Mouse (Mus musculus) spleen, adult 2 months (tissue): Measurements from ENCODE around the gene Anxa5. TPM values are rescaled to one million over a fixed set of nuclear protein-coding genes. Genes with fewer than 3 reads are reported as not detected.

Experiments
- DNase-seq, 2 experiments: peaks; one replicate each; pipeline versions ENCODE4 v3.0.0 to v3.0.0-alpha.2; 2012 to 2021; ENCODE audit warnings: low spot score in 2 of 2, low read depth in 1 of 2
- H3K27ac ChIP-seq: fragments of 200-500 bp; 2 replicates; pipeline ENCODE4 v1.5.1; 2012; ENCODE audit warnings: low read length, inconsistent platforms; ENCODE audit not compliant: insufficient read depth
- H3K27me3 ChIP-seq: fragments of 200-500 bp; 2 replicates; pipeline ENCODE4 v1.6.1; 2012; ENCODE audit warnings: mild to moderate bottlenecking, moderate library complexity, low read length, inconsistent platforms; ENCODE audit not compliant: control insufficient read depth, insufficient read depth
- H3K36me3 ChIP-seq: fragments of 200-500 bp; 2 replicates; pipeline ENCODE4 v1.6.1; 2012; ENCODE audit warnings: mild to moderate bottlenecking, low read length, inconsistent platforms; ENCODE audit not compliant: control insufficient read depth, insufficient read depth
- H3K4me1 ChIP-seq: fragments of 200-500 bp; 2 replicates; pipeline ENCODE4 v1.6.1; 2011; ENCODE audit warnings: inconsistent platforms; ENCODE audit not compliant: control insufficient read depth, insufficient read depth, insufficient read length
- H3K4me3 ChIP-seq: fragments of 200-500 bp; 2 replicates; pipeline ENCODE4 v1.5.1; 2011; ENCODE audit warnings: mild to moderate bottlenecking, inconsistent platforms; ENCODE audit not compliant: insufficient read depth, insufficient read length; ENCODE audit errors: extremely low read depth
- CTCF ChIP-seq: fragments of 200-500 bp; IDR thresholded peaks from 2 replicates; pipeline ENCODE4 v1.5.1; 2011; ENCODE audit warnings: mild to moderate bottlenecking, inconsistent platforms; ENCODE audit not compliant: insufficient read depth, insufficient read length, insufficient replicate concordance; ENCODE audit errors: extremely low read depth
- POLR2A ChIP-seq: fragments of 200-500 bp; IDR thresholded peaks from 2 replicates; pipeline ENCODE4 v1.6.1; 2011; ENCODE audit warnings: low read depth, low read length, inconsistent platforms
- WGBS: fragments of 180-500 bp; shearing (Covaris S2); methylation state at CpG from one replicate; pipeline ENCODE4 v1.1.7; 2018; 5-methylcytosine and 5-hydroxymethylcytosine counted together
- polyA plus RNA-seq: library from polyadenylated mRNA; depleted of rRNA; stranded (reverse); fragments of >200 nt; gene quantifications from 2 replicates; pipeline ENCODE4 v1.2.3, GENCODE M21; 2012

Anxa5 gene
- polyA plus RNA-seq, 1 experiment: 187 TPM

GRCm38 (mm10) chr3:36442426-36442825 is 33.3 kb downstream of the Anxa5 start:
- peak; percentile 8 to 25 for DNase-seq
- Histone ChIP-seq H3K4me3 (no peak overlapping the region), H3K36me3 (no peaks in the 10 kb centered on the region), H3K4me1 (no peaks in the 10 kb centered on the region), H3K27me3 (no peaks in the 10 kb centered on the region), H3K27ac (no peak overlapping the region)
- 2% methylated on average over 2 of the region's 2 CpGs for WGBS
- TF ChIP-seq POLR2A: no peak
- peak; percentile 19; the same call in 1 of the 2 replicates for TF ChIP-seq CTCF

DNA sequence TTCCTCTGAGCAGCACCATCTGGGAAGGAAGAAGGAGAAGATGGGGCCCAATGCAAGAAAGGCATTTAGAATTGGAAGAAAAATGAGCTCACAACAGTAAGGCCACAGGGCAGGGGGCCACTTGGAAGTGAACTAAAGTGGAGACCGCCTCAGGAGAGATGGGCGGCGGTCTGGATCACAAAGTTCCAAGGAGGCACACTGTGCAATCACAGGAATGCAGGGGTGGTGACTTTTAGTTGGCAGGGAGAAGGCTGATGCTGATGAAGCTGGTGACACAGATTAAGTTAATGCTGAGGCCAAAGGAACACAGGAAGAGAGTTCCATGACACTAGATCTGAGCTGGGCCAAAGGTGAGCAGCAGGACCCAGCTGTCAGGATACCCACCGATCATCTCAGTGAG is 35.4 kb downstream of the Anxa5 start:
- Histone ChIP-seq H3K4me1 (no peaks in the 10 kb centered on the region), H3K27ac (no peak overlapping the region), H3K27me3 (no peaks in the 10 kb centered on the region), H3K36me3 (no peaks in the 10 kb centered on the region), H3K4me3 (no peak overlapping the region)
- DNase-seq: no peak
- TF ChIP-seq POLR2A (no peak), CTCF (no peak)
- 83% methylated on average over 4 of the region's 4 CpGs for WGBS

- no peak overlapping the region for H3K4me3 ChIP-seq
- TF ChIP-seq POLR2A (no peak), CTCF (no peak)
- 53% methylated on average over 1 of the region's 1 CpGs for WGBS
- no peaks in the 10 kb centered on the region for H3K36me3 ChIP-seq
- no peak for DNase-seq
- no peaks in the 10 kb centered on the region for H3K27me3 ChIP-seq
- H3K27ac ChIP-seq: no peak overlapping the region
- no peaks in the 10 kb centered on the region for H3K4me1 ChIP-seq
Measured at GRCm38 (mm10) chr3:36430360-36430759, 45.3 kb downstream of the Anxa5 start.

GRCm38 (mm10) chr3:36427386-36427785 is 48.3 kb downstream of the Anxa5 start:
- H3K4me3 ChIP-seq: no peak overlapping the region
- no peak for TF ChIP-seq CTCF
- TF ChIP-seq POLR2A: no peak
- H3K27me3 ChIP-seq: no peaks in the 10 kb centered on the region
- no peaks in the 10 kb centered on the region for H3K4me1 ChIP-seq
- WGBS: 71% methylated on average over 8 of the region's 8 CpGs
- no peak overlapping the region for H3K27ac ChIP-seq
- no peak for DNase-seq
- no peaks in the 10 kb centered on the region for H3K36me3 ChIP-seq

- TF ChIP-seq POLR2A (no peak), CTCF (no peak)
- DNase-seq: no peak
- Histone ChIP-seq H3K36me3 (no peaks in the 10 kb centered on the region), H3K27ac (no peak overlapping the region), H3K27me3 (no peaks in the 10 kb centered on the region), H3K4me3 (no peak overlapping the region), H3K4me1 (no peaks in the 10 kb centered on the region)
- WGBS: 66% methylated on average over 2 of the region's 2 CpGs
Measured at GRCm38 (mm10) chr3:36409456-36409855, 66.2 kb downstream of the Anxa5 start.

DNA sequence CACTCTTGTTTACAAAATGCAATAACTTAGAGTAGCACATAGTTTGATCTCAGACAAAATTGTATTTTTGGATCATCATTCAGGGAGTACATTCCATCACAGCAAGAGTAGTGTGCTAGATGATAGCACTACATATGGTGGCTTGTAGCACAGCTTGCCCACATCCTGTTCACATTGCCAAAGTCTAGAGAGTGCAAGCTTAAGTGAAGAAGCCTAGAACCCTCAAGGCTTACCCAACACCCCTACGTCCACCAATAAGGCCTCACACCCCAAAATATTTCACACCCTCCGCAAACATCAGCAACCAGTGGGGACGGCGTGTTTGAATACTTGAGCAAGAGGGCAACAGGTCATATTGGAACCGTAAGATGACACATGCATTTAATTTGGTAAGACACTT is 68.7 kb downstream of the Anxa5 start:
- Histone ChIP-seq H3K4me1 (no peaks in the 10 kb centered on the region), H3K27ac (no peak overlapping the region), H3K36me3 (no peaks in the 10 kb centered on the region), H3K4me3 (no peak overlapping the region), H3K27me3 (no peaks in the 10 kb centered on the region)
- TF ChIP-seq POLR2A (no peak), CTCF (no peak)
- WGBS: 94% methylated on average over 5 of the region's 5 CpGs
- no peak for DNase-seq

DNA sequence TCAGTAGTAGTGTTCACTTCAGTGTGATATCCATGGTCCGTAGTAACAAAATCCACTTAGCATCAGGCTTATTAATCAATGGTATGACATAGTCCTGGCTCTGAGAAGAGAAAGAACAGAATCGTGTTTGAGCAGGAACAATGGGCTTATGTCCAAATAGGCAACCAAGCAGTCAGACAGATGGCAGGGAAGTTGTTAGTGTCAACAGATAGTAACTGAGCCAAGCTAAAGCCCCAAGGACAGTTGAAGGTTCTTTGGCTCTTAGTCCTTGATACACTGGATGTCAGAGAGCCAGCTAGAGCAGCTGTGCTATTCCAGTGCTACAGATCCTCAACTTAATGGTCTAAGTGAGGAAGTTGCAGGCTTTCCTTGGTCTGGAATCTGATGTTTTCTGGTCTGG is 69.4 kb downstream of the Anxa5 start:
- Histone ChIP-seq H3K36me3 (no peaks in the 10 kb centered on the region), H3K4me1 (no peaks in the 10 kb centered on the region), H3K4me3 (no peak overlapping the region), H3K27ac (no peak overlapping the region), H3K27me3 (no peaks in the 10 kb centered on the region)
- TF ChIP-seq POLR2A (no peak), CTCF (no peak)
- 73% methylated on average over 2 of the region's 2 CpGs for WGBS
- DNase-seq: no peak
